Mouse (Mus musculus) right cerebral cortex, adult 18-20 months (tissue): ENCODE measurements around the gene Mtmr12.
"Not testable (repeated sequence)": the region's sequence is repeated elsewhere in the genome, so short reads cannot be mapped to it uniquely, and the experiment has no call there.

Experiments used
- DNase-seq: peaks from one replicate; pipeline ENCODE4 v3.0.0; 2022; ENCODE audit warnings: mixed read lengths

Mtmr12 gene

GRCm38 (mm10) chr15:12204319-12205159 lies at the start of gene Mtmr12:
Mtmr12 (plus strand) TSS chr15:12205028.
- peak; percentile 100 for DNase-seq

GRCm38 (mm10) chr15:12178126-12178525 lies 26.7 kb upstream of the Mtmr12 start:
- DNase-seq, result no peak

- not testable (repeated sequence) for DNase-seq
Measured at GRCm38 (mm10) chr15:12181181-12181805, 23.5 kb upstream of the Mtmr12 start.

- DNase-seq, result no peak
Measured at GRCm38 (mm10) chr15:12193880-12194816, 10.7 kb upstream of the Mtmr12 start.

- DNase-seq, result no peak
Measured at GRCm38 (mm10) chr15:12194817-12195735, 9.8 kb upstream of the Mtmr12 start.

GRCm38 (mm10) chr15:12195966-12196365 lies 8.9 kb upstream of the Mtmr12 start:
- no peak for DNase-seq

GRCm38 (mm10) chr15:12196410-12197191 lies 8.2 kb upstream of the Mtmr12 start:
- DNase-seq, result peak; percentile 59

GRCm38 (mm10) chr15:12197361-12197760 lies 7.5 kb upstream of the Mtmr12 start:
- no peak for DNase-seq

- no peak for DNase-seq
Measured at GRCm38 (mm10) chr15:12200021-12200420, 4.8 kb upstream of the Mtmr12 start.

- DNase-seq, result no peak
Measured at GRCm38 (mm10) chr15:12201856-12202255, 3.0 kb upstream of the Mtmr12 start.

GRCm38 (mm10) chr15:12202456-12202855 lies 2.4 kb upstream of the Mtmr12 start:
- no peak for DNase-seq

GRCm38 (mm10) chr15:12203008-12203407 lies 1.8 kb upstream of the Mtmr12 start:
- not testable (repeated sequence) for DNase-seq

GRCm38 (mm10) chr15:12203512-12204318 lies 1.1 kb upstream of the Mtmr12 start:
- no peak for DNase-seq

- DNase-seq, result peak; percentile 38
Measured at GRCm38 (mm10) chr15:12205160-12205901, 503 bp downstream of the Mtmr12 start.

GRCm38 (mm10) chr15:12205902-12206645 lies 1.2 kb downstream of the Mtmr12 start:
- DNase-seq, result no peak

- DNase-seq, result no peak
Measured at GRCm38 (mm10) chr15:12206646-12207222, 1.9 kb downstream of the Mtmr12 start.

- no peak for DNase-seq
Measured at GRCm38 (mm10) chr15:12207556-12208090, 2.8 kb downstream of the Mtmr12 start.

- peak; percentile 88 for DNase-seq
Measured at GRCm38 (mm10) chr15:12211577-12211976, 6.7 kb downstream of the Mtmr12 start.
